Mouse (Mus musculus): Measurements from ENCODE around the gene Wdr81.

DNA sequence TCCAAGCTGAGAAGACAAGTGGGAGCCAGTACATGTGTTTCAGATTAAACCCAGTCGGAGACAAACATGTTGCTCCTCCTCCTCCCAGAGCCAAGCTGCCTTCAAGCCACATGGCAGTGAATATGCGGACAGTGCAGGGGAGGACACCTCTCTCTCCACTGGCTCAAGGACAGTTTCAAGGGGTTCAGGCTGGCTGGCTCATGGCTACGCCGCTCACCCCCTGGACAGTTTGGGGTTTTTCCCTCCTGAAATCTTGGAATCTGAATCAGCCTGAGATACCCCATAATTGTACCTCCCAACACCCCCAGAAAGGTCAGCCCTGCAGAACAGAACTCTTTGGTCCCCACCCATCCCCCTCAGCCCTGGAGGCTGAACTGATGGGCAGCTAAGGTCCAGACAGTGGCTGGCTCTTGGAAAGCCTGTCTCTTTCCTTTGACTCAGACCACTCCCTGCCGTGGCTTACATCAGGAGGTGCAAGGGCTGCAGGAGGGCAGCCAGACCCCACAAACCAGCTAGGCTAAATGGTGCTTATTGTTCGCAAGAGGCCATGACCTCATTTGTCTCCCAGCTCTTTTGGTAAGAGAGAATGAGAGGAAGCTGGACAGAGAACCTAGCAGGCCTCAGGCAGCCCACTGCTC, 33.0 kb downstream of the Wdr81 start:
- TF ChIP-seq CTCF (IDR thresholded peaks at IDR 0.05; ENCODE audit: low read depth, low read length), result no peak
- TF ChIP-seq POLR2A (IDR thresholded peaks at IDR 0.05; ENCODE audit: extremely low read depth, insufficient read depth, low read length), result no peak

Measured in liver, adult 2 months (tissue).